Mouse (Mus musculus) heart, adult 11 months (tissue): ENCODE measurements at regions not wholly inside any gene's neighbourhood (a gene's known extent, or its start where the extent isn't known, plus 50 kb on each side); places are given as distances from the start of the nearest gene placed in this dataset.
"Not testable (repeated sequence)": the region's sequence is repeated elsewhere in the genome, so short reads cannot be mapped to it uniquely, and the experiment has no call there.

ENCODE experiments used
- DNase-seq: peaks from one replicate; pipeline ENCODE4 v3.0.0; 2022

DNA sequence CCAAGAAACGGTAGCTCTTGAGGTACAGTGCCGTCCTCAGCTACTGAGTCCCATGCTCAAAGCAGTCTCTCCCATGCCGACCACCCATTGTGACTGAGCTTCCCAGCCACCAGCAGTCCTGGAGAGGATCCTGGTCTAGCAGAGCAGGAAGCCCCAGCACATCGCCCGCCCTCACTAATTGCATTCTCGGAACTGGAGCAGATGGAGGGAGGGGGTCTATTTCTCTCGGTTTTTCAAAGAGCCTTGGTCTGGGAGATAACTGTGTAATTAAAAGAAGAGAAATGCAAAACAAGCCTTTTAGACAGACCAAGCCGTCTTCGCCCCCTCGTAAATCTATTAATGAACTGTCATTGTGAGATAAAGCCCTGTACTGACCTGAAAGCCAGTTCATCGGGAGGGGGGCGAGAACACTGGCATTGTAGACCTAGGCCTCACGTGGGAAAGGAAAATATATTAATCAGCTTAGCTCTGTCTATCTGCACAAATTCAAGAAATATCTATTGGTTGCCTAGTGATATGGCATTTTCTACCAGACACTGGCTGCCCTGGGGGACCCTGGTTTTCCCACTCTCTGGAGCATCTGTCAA is 405.4 kb downstream of the Ptpru start:
- DNase-seq, result no peak

GRCm38 (mm10) chr4:131435222-131435621 is 402.9 kb downstream of the Ptpru start:
- no peak for DNase-seq

DNA sequence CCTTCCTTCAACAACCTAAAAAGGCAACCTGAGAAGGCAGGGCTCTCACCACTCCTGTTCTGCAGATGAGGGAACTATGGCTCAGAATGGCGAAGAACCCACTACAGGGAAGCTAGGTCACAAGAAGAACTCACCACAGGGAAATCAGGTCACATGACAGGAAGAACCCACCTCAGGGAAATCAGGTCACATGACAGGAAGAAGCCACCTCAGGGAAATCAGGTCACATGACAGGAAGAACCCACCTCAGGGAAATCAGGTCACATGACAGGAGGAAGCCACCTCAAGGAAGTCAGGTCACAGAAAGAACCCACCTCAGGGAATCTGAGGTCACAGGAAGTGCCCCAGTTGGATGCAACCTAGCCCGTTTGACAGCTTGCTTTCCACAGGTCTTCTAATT is 399.7 kb downstream of the Ptpru start:
- DNase-seq, result no peak

- DNase-seq, result no peak
These were observed 399.2 kb downstream of the Ptpru start for GRCm38 (mm10) chr4:131438883-131439282.

DNA sequence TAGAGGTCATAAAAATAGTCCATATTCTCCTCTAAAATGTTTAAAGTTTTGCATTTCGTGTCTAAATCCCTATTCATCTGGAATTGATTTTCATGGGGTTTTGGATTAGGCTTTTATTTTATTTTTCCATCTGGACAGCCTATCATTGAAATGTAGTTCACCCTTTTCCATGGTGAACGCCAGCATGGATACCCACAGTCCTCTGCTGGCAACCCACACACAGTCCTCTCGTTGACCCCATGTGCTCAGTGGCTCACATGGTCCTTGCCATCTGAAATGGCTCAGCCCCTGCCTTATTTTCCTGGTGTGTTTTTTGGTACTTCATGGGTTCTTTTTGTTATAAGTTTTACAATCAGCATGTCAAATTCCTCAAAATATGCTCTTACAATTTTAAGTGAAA is 397.2 kb downstream of the Ptpru start:
- DNase-seq, result no peak

DNA sequence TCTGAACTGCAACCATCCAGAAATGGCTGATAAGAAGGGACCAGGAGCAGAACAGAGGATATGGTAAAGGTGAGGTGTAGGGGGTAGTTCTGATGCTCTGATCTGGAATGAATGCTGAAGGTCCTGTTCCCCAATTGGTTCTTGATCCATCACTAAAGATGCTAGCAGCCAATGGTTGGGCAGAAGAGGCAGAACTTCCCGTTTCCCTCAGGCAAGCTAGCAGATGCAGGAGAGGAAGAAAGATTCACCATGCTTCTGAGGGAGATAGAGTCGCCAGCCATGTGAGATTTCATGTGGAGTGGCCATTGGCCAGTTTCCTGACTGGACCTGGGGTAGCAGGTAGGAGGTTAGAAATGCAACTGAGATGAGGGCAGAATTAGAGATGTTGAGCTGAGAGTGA is 394.6 kb downstream of the Ptpru start:
- DNase-seq, result no peak

DNA sequence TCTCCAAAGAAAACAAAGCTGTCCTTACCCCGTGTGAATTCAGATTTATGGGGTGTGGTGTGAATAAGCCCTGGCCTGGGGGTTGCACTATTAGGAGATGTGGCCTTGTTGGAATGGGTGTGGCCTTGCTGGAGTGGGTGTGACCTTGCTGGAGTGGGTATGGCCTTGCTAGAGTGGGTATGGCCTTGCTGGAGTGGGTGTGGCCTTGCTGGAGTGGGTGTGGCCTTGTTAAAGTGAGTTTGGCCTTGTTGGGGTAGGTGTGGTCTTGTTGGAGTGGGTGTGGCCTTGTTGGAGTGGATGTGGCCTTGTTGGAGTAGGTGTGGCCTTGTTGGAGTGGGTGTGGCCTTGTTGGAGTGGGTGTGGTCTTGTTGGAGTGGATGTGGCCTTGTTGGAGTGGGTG is 387.8 kb downstream of the Ptpru start:
- not testable (repeated sequence) for DNase-seq

- no peak for DNase-seq
These were observed 380.5 kb downstream of the Ptpru start for GRCm38 (mm10) chr4:131457551-131457950.

DNA sequence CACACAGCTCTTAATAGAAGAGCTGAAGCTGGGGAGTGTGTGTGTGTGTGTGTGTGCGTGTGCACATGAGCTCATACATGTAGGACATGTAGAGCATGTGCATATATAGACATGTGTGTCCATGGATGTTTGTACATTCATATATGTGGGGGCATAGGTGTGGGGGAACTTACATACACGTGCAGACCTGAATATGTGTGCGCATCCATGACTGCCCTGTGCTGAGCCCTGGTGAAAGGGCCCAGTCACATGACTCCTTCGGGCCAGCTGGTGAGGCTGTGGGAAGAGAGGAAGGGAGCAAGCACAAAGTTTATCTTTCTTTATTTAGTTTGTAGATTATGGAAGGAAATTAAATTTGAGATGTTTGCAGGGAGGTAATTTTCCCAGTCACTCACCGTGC is 378.3 kb downstream of the Ptpru start:
- no peak for DNase-seq

- DNase-seq, result no peak
These were observed 376.8 kb downstream of the Ptpru start for GRCm38 (mm10) chr4:131461312-131461711.

DNA sequence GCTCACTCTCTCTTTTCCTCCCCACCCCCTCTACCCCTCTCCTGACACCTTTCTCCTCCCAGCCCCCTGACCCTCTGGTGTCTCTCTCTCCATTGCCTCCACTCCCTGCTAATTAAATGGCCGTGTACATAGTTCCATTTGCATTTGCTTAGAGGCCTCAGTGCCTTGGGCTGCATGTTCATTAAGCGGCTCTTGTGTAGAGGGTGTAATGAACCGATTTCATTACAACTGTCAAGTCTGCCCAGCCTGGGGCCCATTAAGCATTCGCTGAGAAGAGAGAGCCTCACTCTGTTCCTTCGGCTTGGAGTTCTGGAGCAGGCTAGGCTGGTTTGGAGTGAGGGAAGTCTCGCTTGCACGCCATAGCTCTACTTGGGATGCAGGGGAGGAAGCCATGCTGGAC is 376.4 kb downstream of the Ptpru start:
- peak; percentile 71 for DNase-seq

GRCm38 (mm10) chr4:131475023-131475422 is 363.1 kb downstream of the Ptpru start:
- no peak for DNase-seq

DNA sequence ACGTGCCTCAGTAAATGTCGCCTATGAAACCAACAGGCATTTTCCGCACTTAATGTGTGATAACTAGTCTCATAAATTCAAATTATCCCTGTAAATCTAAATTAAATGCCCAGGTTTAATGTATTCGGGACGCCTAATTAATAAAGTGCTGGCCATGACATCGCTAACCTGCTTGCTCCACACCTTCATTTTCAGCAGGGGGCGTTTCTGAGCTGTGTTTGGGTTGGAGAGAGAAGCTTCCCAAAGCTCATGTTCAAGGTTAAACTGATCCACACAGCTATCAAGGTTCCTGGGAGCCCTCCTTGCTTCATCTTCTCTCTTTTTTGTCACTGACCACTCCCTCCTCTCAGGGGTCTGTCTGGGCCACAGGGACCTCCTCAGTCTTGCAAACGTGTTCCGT is 359.2 kb downstream of the Ptpru start:
- no peak for DNase-seq

DNA sequence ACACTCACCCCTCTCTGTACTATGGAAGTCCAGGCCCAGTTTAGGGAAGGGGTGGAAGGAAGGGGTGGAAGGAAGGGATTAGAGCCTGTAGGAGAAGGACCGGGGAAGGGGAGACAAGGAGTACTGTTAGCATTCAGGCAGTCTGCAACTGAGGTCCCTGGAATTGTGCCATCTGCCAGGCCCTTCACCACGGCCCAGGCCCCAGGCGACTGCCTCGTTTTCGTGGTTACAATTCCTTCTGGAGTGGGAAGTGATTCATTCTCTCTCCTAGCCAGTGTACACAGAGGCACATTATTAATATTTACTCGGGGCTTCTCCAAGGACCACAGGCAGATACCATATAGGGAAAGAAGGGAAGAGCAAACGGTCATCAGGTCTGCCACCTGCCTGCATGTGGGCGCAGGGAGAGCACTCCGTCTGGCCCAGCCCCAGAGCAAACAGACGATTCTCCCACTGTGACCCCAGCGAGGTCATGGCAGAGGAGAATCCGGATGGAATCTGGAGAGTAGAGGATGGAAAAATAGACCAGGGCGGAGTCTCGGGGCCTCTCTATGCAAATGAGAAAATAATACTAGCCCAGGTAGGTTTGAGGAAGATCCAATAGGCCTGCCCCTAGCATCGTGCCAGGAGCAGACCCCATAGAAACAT is 354.0 kb downstream of the Ptpru start:
- DNase-seq, result peak; percentile 91

GRCm38 (mm10) chr4:131484607-131485111 is 353.4 kb downstream of the Ptpru start:
- no peak for DNase-seq

GRCm38 (mm10) chr4:131485126-131485825 is 352.8 kb downstream of the Ptpru start:
- DNase-seq, result no peak

- peak; percentile 94 for DNase-seq
These were observed 351.3 kb downstream of the Ptpru start for GRCm38 (mm10) chr4:131486821-131487220.

GRCm38 (mm10) chr4:131488246-131488645 is 349.8 kb downstream of the Ptpru start:
- DNase-seq, result no peak

- no peak for DNase-seq
These were observed 349.0 kb downstream of the Ptpru start for GRCm38 (mm10) chr4:131489056-131489455.

DNA sequence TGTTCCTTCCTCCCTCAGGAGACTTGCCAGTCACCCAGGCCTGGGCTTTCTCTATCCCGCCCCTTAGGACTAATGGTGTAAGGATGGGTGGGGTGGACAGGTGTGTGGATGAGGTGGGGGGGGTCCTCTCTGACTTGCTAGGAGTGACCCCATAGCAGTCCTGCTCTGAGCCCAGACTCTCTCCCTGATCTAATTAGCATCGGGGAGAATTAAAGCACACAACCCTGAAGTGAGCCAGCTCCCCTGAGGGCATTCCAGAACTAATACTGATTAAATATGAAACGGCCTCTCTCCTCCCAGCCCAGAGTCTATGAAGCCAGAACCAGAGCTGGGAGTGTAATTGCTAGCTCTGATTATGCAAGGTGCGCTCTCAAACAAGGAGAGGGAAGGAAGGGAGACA is 346.1 kb downstream of the Ptpru start:
- DNase-seq, result no peak

GRCm38 (mm10) chr4:131493726-131494125 is 344.4 kb downstream of the Ptpru start:
- DNase-seq, result no peak

DNA sequence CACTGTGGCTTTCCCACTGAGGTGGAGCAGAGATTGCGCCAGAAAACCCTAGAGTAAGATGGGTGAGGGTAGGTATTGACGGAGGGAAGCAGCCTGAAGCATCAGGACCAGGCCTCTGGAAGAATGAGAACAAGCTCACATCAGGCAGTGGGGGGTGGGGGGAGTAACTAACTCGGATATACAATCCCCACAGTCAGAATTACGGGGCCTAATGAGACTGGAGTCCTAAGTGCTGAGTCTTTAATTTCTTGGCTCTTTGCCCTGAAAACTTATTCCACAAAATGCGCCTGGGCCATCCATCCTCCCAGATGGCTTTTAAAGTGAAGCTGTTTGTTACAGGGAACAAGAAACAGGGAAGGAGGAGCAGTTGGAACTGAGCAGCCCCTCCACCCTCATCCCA is 341.2 kb downstream of the Ptpru start:
- DNase-seq, result no peak

DNA sequence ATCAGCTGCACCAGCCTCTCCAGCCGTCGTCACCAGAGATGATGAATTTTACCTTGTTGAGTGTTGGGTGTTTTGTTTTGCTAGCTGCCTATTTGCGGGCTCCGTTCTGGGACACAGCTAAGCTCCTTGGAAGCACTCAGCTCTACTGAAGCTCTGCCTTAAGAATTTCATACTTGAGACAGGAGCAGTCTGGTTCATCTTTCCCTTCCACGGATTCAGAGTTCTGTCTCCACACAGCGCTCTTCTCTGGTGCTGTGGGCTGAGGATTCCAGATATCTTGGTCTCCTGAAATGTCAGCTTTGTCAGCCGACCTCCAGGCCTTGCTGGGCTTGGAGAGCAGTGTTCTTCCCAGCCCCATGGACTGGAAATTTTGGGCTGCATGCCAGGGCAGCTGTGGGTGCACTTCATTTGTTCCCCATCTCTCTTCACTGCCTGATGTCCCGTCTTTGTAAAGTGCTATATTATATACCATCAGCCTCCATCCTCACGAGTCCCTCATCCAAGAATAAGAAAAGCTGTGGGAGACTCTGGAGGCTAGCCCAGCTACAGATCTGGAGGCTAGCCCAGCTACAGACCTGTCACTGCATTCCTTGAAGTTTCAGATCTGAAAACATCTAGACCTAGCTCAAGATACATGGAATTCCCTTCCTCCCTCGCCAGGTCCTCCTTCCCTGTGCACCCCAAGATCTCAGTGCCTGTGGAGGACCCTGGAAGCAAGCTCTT is 337.0 kb downstream of the Ptpru start:
- no peak for DNase-seq

GRCm38 (mm10) chr4:131508154-131508553 is 329.9 kb downstream of the Ptpru start:
- DNase-seq, result no peak
